Mouse (Mus musculus) ES-Bruce4 (cell line): ENCODE measurements around the gene Rassf2.

Experiments used
- CTCF ChIP-seq: IDR thresholded peaks from one replicate; pipeline ENCODE4 v1.8.1; 2011; ENCODE audit warnings: low read depth, low read length
- EP300 ChIP-seq: IDR thresholded peaks from 2 replicates; pipeline ENCODE4 v1.6.1; 2011; ENCODE audit warnings: low read depth, low read length; ENCODE audit not compliant: insufficient read depth
- POLR2A ChIP-seq: IDR thresholded peaks from one replicate; pipeline ENCODE4 v1.8.1; 2011; ENCODE audit warnings: low read length; ENCODE audit not compliant: insufficient read depth

- TF ChIP-seq CTCF (no peak), EP300 (no peak), POLR2A (no peak)
Measured at GRCm38 (mm10) chr2:131976663-131977062, 53.4 kb downstream of the Rassf2 start.
